Mouse (Mus musculus): ENCODE measurements around the gene Traf5.

Gene Traf5

GRCm38 (mm10) chr1:191964773-191965481, 127.4 kb downstream of the Traf5 start:
- peak; percentile 42 for DNase-seq (ENCODE audit: low spot score)

DNA sequence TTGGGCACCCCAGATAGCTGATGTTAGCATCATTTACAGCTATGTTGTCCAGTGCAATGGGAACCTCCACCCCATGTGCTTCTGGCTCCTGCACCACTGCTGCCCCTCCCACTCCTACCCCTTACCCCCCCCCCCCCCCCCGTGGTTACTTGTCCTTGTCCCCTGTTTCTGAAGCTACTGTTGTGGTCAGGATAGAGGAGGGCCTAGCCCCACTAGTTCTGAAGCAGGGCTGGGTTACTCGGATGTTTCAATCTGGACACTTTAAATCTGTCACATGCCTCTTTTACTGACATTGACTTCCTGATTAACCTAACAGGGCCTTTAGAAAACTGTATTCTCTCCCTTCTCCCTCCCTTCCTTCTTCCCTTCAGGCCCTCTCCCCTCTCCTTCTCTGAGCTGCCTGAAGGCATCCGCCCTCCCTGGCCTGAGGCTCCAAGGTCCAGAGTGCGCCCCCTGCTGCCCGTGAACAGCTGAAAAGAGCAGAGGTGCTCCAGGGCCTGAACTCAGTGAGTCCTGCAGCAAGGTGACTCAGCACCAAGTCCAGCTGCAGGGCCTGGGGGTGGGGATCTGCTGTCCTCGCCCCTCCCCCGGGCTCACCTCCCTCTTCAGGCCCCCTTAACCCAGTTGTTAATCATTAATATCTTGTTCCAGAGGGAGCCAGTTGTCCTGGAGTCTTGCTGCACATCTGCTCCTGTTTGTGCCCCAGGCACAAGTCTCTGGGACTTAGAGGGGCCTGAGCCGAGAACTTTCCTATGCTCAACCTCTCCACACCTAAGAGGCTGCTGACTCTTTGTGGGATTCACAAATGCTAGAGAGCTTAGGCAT, 128.2 kb downstream of the Traf5 start:
- peak; percentile 79 for DNase-seq (ENCODE audit: low spot score)

GRCm38 (mm10) chr1:191963413-191963812, 128.9 kb downstream of the Traf5 start:
- DNase-seq (ENCODE audit: low spot score) = no peak

GRCm38 (mm10) chr1:191960946-191961345, 131.4 kb downstream of the Traf5 start:
- DNase-seq (ENCODE audit: low spot score) = no peak

GRCm38 (mm10) chr1:191957321-191957720, 135.0 kb downstream of the Traf5 start:
- DNase-seq (ENCODE audit: low spot score) = no peak

DNA sequence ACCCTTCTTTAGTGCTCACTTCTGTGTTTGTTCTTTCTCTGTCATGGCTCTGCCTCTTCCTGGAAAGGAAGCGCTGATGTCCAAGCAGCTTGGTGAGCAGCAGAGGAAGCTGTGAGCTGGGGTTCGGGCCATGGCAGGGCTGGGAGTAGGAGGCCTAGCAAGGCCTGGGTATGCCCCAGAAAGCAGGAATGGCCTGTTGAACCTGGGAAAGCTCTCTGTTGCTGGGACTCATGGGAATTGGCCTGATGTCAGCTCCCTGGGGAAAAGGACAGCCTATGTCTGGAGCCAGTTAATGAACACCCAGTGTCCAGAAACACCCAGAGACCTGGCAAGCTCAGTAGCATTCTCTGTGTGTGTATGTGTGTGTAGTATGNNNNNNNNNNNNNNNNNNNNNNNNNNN, 135.5 kb downstream of the Traf5 start:
- DNase-seq (ENCODE audit: low spot score) = no peak

DNA sequence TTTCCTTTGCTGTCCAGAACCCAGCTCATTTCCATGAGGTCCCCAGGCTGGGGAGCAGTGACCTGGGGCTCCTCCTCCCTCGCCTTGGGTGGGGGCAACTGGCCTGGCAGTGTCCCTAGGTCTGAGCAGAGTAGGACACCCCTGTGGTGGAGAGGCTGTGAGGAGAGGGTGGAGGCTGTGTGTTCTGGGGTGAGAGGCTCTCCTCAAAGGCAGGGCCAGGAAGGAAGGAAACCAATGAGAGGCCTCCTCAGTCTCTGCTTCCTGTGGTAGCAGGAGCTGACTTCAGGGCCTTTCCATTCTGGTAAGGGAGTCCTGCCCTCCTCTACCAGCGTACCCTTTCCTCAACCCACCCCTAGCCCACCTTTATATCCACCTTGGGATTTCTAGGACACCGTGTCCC, 136.1 kb downstream of the Traf5 start:
- no peak for DNase-seq (ENCODE audit: low spot score)

DNA sequence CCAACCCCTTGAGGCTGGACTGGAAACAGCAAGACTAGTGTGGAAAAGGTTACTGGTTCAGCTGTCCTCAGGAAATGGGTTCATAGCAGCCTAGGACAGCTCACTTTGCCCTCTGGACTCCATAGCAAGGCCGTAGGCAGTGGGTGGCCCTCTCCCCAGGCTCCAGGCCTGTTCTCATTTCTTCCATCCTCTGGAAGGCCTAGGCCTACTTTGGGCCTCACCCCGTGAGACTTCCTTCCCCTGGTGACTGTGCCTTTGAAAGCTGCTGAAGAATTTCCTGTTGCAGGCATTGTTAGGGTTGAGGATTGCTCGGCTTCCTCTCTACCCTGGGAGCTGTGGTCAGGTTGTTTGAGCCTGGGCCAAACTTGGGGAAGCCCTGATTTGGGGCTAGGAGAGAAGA, 137.3 kb downstream of the Traf5 start:
- no peak for DNase-seq (ENCODE audit: low spot score)

GRCm38 (mm10) chr1:191952733-191953335, 139.5 kb downstream of the Traf5 start:
- DNase-seq (ENCODE audit: low spot score) = no peak

DNA sequence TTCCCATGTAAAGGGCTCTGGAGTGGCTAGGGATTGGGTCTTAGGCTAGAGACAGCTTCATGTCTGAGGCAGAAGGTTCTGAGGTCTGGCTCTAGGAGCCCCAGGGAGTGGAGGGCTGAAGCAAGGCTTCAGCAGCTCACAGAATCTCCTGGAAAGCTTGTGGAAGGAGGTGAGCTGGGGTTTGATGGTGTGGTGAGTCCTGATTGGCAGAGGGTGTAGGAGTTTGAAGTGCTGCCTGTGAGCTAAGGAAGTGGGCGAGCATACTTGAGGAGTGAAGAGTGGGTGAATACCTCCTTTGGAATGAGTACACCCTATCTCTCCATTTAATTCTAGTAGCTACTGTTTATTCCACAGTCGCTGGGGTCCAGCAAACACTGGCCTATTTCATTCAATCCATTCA, 141.7 kb downstream of the Traf5 start:
- DNase-seq (ENCODE audit: low spot score) = no peak

DNA sequence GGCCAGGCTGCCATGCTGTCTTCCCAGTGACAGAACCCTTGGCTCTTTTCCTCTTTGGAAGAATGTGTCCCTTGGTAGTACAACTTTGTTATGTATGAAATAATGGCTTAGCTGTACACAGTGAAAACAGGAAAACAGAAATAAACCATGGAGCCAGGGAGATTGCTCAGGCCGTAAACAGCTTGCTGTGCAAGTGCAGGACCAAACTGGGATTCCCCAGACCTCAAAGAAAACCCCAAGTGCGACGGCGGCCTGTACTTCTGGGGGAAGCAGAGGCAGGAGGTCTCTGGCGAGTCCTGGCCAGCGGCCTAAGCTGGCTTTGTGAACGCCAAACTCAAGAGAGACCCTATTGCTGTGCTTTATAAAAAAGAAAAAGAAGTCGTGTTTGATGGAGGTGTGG, 143.8 kb downstream of the Traf5 start:
- DNase-seq (ENCODE audit: low spot score) = no peak

DNA sequence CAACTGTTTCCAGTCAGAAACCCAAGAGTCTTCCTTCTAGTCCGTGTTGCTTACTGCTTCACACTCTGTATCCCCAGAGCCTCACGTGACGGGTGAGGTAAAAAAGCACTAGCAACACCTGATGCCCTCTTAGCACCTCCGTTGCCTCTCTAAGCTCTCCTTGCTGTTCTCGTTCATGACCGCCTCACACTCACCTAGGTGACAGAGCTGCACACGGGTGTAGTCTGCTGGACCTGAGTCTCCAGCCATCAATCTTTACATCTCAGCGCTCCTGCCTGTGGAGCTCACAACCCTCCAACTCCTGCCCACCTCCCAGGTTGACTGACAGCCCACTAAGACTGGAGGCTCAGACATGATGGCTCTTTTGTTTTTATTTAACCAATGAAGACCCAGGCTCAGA, 144.6 kb downstream of the Traf5 start:
- DNase-seq (ENCODE audit: low spot score) = no peak
